Mouse (Mus musculus) heart, embryonic 10.5 days (tissue): Measurements from ENCODE around the gene Mgea5. TPM values are rescaled to one million over a fixed set of nuclear protein-coding genes. Genes with fewer than 3 reads are reported as not detected.

Experiments used
- DNase-seq: peaks from one replicate; pipeline ENCODE4 v3.0.0-alpha.2; 2017; ENCODE audit warnings: low spot score
- H3K27ac ChIP-seq: fragments of 300-500 bp; sonication (generic); 2 replicates; pipeline ENCODE4 v1.5.1; 2016; ENCODE audit warnings: mild to moderate bottlenecking
- H3K27me3 ChIP-seq: fragments of 300-500 bp; sonication (generic); 2 replicates; pipeline ENCODE4 v1.6.1; 2016; ENCODE audit warnings: mild to moderate bottlenecking; ENCODE audit not compliant: poor library complexity, insufficient read depth, severe bottlenecking
- H3K36me3 ChIP-seq: fragments of 300-500 bp; sonication (generic); 2 replicates; pipeline ENCODE4 v1.6.1; 2016; ENCODE audit warnings: mild to moderate bottlenecking, moderate library complexity
- H3K4me1 ChIP-seq: fragments of 300-500 bp; sonication (generic); 2 replicates; pipeline ENCODE4 v1.6.1; 2016; ENCODE audit warnings: mild to moderate bottlenecking
- H3K4me3 ChIP-seq: fragments of 300-500 bp; sonication (generic); 2 replicates; pipeline ENCODE4 v1.5.1; 2016; ENCODE audit warnings: mild to moderate bottlenecking, moderate library complexity
- H3K9me3 ChIP-seq: fragments of 300-500 bp; sonication (generic); 2 replicates; pipeline ENCODE4 v1.6.1; 2016; ENCODE audit warnings: mild to moderate bottlenecking, moderate library complexity
- WGBS: fragments of 180-500 bp; shearing (Covaris S2); methylation state at CpG from one replicate; pipeline ENCODE4 v1.1.7; 2016; 5-methylcytosine and 5-hydroxymethylcytosine counted together
- polyA plus RNA-seq: library from polyadenylated mRNA; unstranded; fragments of >200 nt; fragmentation: Nextera tagmentation; extraction: Ambion mirVana; gene quantifications from 2 replicates; pipeline ENCODE4 v1.2.1, GENCODE M21; 2016

The Mgea5 gene
- polyA plus RNA-seq, 1 experiment from 2014 or later: 52.5 TPM

DNA sequence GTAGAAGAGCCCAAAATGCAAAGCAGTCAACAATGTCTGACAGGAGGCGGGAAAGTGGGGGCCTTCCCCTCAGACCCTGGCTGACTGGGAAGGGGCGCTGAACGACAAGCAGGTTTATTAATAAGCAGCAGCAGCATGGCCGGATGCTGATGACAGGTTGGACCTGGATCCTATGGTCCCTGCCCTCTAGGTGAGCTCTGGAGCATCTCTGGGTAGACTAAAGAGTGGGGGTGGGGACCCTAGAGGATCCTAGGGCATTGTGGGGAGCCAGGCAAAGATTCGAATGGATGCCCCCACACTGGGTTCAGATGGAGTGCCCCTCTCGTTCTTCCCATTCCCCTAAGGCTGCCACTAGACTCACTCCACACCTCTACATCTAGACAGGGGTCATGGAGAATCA, 8.8 kb upstream of the Mgea5 start:
- DNase-seq: peak; percentile 71
- 84% methylated on average over 6 of the region's 6 CpGs for WGBS
- Histone ChIP-seq H3K27ac (no peak overlapping the region), H3K27me3 (peaks cover 11% of the 10 kb centered on the region; the same call in 1 of the 2 replicates), H3K36me3 (no peaks in the 10 kb centered on the region), H3K4me3 (no peak overlapping the region), H3K9me3 (no peaks in the 10 kb centered on the region), H3K4me1 (peaks cover 18% of the 10 kb centered on the region)

DNA sequence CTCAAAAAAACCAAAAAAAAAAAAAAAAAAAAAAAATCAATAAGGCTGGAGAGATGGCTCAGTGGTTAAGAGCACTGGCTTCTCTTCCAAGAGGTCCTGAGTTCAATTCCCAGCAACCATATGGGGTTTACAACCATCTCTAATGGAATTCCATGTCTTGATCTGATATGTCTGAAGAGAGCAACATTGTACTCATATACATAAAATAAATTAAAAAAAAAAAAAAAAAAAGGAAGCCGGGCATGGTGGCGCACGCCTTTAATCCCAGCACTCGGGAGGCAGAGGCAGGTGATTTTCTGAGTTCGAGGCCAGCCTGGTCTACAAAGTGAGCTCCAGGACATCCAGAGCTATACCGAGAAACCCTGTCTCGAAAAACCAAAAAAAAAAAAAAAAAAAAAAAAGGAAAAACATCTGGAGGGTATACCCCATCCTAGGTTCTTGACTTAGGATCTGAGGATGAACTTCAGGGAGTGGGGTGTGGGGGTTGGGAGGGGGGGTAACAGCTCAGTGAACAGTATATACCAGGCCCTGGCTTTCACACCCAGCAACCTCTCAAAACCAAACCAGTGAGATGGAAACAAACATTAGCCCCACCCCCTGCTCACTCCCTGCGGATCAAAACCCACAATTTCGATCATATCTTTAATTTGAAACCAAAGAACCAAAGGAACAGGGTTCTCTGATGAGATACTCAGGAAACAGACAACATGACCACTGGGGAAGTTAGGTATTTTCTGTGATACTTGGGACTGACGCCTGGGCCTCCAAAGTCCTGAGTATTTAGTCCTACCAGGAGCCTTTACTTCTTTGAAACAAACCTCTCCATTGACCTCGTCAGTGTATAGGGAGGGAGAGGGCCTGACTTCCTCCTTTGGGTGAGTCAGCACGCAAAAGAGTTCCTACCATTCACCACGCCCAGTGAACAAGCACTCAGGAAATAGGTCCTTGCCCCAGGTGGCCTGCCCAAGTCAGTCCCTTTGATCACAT, 6.5 kb upstream of the Mgea5 start:
- Histone ChIP-seq H3K27ac (peak overlapping the region; percentile 56; the same call in 1 of the 2 replicates), H3K4me3 (no peak overlapping the region), H3K9me3 (no peaks in the 10 kb centered on the region), H3K36me3 (no peaks in the 10 kb centered on the region), H3K4me1 (peaks cover 9% of the 10 kb centered on the region; the same call in 1 of the 2 replicates), H3K27me3 (no peaks in the 10 kb centered on the region; the same call in 1 of the 2 replicates)
- WGBS: 68% methylated on average over 13 of the region's 13 CpGs
- peak; percentile 79 for DNase-seq

DNA sequence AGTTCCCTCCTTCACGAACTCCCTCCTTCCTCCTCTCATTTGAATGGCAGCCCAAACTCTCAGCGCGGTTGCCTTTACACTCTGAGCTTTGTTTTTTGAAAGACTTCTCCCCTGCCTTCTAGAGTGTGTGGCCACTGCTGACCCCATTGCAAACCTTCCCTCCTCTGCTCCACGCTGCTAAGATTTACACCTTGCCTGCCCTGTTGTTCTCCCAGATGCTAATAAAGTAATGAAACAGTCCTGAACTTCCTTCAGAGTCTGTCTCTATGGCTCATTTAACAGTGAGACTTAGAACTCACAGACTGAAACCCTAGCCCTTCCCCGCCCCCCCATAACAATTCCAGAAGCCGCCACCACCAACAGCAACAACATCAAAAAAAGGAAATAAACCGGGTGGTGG, 5.7 kb upstream of the Mgea5 start:
- Histone ChIP-seq H3K4me3 (no peak overlapping the region), H3K36me3 (no peaks in the 10 kb centered on the region), H3K9me3 (no peaks in the 10 kb centered on the region), H3K27ac (no peak overlapping the region), H3K27me3 (no peaks in the 10 kb centered on the region; the same call in 1 of the 2 replicates), H3K4me1 (peaks cover 9% of the 10 kb centered on the region; the same call in 1 of the 2 replicates)
- 81% methylated on average over 7 of the region's 7 CpGs for WGBS
- no peak for DNase-seq

DNA sequence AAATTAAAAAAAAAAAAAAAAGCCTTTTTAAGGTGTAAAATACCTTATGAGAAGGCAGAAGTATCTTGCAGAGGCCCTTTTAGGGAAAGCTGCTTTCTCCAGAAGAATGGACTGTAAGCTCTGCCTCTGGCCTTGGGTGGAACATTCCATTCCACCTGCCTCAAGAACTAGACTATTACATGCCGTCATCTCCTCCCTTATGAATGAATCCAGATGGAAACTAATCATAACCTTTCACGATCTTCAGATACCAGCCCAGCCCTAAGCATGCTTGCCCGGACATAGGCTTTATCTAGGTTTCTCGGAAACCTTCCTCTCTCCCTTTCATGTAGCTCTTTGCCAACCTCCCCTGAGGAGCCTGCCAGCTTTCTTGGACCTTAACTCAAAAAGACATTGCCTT, 4.7 kb upstream of the Mgea5 start:
- WGBS: 62% methylated on average over 4 of the region's 4 CpGs
- Histone ChIP-seq H3K36me3 (no peaks in the 10 kb centered on the region), H3K27ac (no peak overlapping the region), H3K4me3 (no peak overlapping the region), H3K27me3 (no peaks in the 10 kb centered on the region; the same call in 1 of the 2 replicates), H3K4me1 (peaks cover 7% of the 10 kb centered on the region), H3K9me3 (no peaks in the 10 kb centered on the region)
- DNase-seq: peak; percentile 58

DNA sequence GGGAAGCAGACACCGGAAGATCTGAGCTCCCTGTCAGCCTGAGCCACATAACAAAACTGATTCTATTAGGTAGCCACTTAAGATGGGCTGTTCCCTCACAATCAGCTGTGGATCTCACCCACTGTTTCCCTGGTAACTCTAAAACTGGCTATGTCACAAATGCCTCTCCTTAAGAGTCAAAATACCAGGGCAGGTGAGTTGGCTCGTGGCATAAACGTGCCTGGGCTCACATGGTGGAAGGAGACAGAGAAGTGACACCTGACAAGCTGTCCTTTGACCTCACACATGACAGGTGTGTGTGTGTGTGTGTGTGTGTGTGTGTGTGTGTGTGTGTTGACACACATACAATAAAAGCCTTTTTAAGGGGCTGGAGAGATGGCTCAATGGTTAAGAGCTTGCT, 3.8 kb upstream of the Mgea5 start:
- no peak overlapping the region for H3K27ac ChIP-seq
- no peak overlapping the region for H3K4me3 ChIP-seq
- no peaks in the 10 kb centered on the region; the same call in 1 of the 2 replicates for H3K4me1 ChIP-seq
- WGBS: 69% methylated on average over 3 of the region's 3 CpGs
- no peaks in the 10 kb centered on the region for H3K36me3 ChIP-seq
- H3K27me3 ChIP-seq: no peaks in the 10 kb centered on the region
- H3K9me3 ChIP-seq: no peaks in the 10 kb centered on the region
- DNase-seq: peak; percentile 66

DNA sequence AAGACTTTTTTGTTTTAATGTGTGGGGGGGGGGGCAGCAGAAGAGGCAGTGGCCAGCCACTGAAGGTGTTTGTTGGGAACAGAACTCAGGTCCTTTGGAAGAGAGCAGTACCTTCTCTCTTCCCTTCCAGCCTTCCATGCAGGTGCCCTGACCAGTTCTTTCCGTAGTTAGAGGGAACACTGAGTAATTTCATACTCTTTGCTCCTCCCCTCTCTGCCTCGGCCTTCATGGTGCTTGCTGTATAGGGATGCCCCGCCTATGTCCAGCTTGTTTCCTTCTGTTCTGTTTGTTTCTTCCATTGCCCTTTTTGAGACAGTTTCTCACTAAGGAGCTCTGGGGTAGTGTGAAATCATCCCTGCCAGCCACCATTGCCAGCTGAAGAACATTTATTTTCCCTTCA, 1.8 kb upstream of the Mgea5 start:
- no peaks in the 10 kb centered on the region for H3K9me3 ChIP-seq
- H3K36me3 ChIP-seq: peaks cover 7% of the 10 kb centered on the region; the same call in 1 of the 2 replicates
- no peaks in the 10 kb centered on the region for H3K27me3 ChIP-seq
- WGBS: 74% methylated on average over 3 of the region's 3 CpGs
- H3K27ac ChIP-seq: no peak overlapping the region
- DNase-seq: peak; percentile 60
- peaks cover 13% of the 10 kb centered on the region for H3K4me1 ChIP-seq
- no peak overlapping the region for H3K4me3 ChIP-seq

DNA sequence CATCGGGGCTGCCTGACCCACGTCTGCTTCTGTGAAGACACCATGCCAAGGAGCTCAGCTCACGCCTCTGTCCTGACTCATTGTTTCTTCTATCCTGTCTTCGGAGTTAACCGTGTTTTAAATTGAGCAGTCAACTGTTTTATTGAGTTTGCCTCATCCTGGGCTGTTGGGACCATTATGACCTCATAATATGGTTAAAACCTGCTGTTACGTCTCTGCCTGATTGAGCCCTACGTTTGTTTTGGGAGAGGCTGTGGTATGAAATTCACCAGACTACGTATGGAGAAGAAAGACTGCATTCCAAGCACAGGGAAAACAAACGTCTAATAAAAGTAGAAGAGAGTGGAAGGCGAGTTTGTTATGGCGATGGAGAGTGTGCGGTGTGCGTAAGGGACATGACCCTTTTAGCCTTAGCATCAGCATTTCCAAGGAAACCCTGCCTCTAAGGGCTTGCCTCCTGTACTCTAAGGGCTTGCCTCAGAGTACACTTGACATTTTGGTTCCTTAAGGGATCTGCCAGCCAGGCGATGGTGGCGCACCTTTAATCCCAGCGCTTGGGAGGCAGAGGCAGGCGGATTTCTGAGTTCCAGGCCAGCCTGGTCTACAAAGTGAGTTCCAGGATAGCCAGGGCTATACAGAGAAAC, 418 bp upstream of the Mgea5 start:
- WGBS: 34% methylated on average over 17 of the region's 17 CpGs
- no peaks in the 10 kb centered on the region for H3K9me3 ChIP-seq
- H3K27ac ChIP-seq: peak overlapping the region; percentile 99
- peak overlapping the region; percentile 96 for H3K4me3 ChIP-seq
- peak; percentile 73 for DNase-seq
- peaks cover 17% of the 10 kb centered on the region for H3K4me1 ChIP-seq
- no peaks in the 10 kb centered on the region for H3K27me3 ChIP-seq
- peaks cover 21% of the 10 kb centered on the region for H3K36me3 ChIP-seq

DNA sequence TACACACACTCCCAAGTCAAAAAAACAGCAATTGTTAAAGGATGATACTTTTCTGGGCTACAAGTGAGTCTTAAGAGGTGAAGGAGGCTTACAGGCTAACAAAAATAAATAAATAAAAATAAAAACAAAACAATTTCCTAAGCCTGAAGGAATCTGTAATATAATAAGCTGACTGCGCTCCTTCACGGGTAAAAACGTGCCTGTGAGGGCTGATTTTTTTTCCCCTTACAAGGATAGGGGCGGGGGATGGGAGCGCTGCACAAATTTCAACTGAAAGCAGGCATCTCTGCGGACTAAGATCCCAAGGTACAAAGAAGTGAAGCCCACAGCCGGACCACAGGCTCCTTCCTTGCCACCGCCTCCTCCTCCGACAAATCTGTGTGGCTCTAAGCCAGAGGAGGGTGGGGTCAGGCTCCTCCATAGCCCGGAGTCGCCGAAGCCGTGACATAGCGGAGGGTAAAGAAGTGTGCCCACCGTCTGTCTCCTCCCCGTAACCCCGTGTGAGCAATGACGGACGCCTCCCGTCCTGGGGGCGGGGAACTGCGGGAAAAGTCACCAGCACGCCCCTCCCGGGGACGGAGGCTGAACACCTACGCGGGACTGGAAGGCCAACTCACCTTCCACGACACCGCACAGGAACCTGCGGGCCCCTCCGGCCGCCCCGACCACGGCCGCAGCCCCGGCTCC, 1.2 kb downstream of the Mgea5 start:
- H3K4me3 ChIP-seq: peak overlapping the region; percentile 96
- WGBS: under 1% methylated on average over 36 of the region's 36 CpGs
- peak overlapping the region; percentile 99 for H3K27ac ChIP-seq
- peak; percentile 91 for DNase-seq
- H3K36me3 ChIP-seq: peaks cover 37% of the 10 kb centered on the region
- no peaks in the 10 kb centered on the region for H3K9me3 ChIP-seq
- H3K27me3 ChIP-seq: no peaks in the 10 kb centered on the region
- H3K4me1 ChIP-seq: peaks cover 17% of the 10 kb centered on the region

DNA sequence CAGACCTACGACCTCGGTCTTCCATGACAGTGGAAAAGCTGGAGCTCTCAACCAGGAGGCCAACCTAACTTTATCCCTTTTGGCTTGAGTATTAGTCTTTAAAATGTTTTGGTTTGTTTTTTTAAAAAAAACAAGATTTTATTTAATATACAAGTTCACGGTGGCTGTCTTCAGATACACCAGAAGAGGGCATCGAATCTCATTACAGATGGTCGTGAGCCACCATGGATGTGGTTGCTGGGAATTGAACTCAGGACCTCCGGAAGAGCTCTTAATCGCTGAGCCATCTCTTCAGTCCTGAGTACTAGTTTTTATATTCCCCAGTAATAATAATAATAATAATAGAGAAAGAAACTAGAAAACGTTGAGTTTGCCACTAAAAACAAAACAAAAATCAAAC, 2.0 kb downstream of the Mgea5 start:
- H3K36me3 ChIP-seq: peaks cover 45% of the 10 kb centered on the region
- peaks cover 17% of the 10 kb centered on the region for H3K4me1 ChIP-seq
- no peaks in the 10 kb centered on the region for H3K9me3 ChIP-seq
- no peak for DNase-seq
- H3K4me3 ChIP-seq: peak overlapping the region; percentile 96
- H3K27me3 ChIP-seq: no peaks in the 10 kb centered on the region
- WGBS: 65% methylated on average over 8 of the region's 8 CpGs
- H3K27ac ChIP-seq: no peak overlapping the region

DNA sequence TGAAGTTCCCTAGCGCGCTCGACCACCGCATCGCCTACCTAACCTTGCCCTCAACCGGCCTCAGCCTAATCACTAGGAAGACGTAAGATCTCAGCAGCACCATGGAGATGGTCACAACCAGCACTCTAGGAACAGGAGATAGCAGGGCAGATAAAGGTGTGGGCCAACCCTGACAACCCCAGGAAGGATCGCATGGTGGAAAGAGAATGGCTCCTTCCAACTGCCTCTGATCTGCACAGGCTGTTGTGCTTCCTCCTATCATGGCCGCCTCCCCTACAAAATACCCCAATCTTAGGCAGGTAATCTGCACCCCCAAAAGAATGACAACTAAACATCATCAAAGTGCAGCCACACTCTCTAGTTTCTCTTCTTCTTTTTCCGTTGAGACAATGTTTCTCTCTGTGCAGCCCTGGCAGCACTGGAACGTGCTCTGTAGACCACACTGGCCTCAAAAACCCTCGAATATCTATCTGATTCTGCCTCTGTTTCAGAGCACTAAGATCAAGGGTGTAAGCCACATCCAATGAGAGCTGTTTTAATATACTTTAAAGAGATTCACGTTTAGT, 3.2 kb downstream of the Mgea5 start:
- H3K36me3 ChIP-seq: peaks cover 58% of the 10 kb centered on the region
- 79% methylated on average over 13 of the region's 13 CpGs for WGBS
- no peaks in the 10 kb centered on the region for H3K27me3 ChIP-seq
- no peak overlapping the region for H3K27ac ChIP-seq
- no peak for DNase-seq
- peaks cover 17% of the 10 kb centered on the region for H3K4me1 ChIP-seq
- H3K4me3 ChIP-seq: peak overlapping the region; percentile 96; the same call in 1 of the 2 replicates
- no peaks in the 10 kb centered on the region for H3K9me3 ChIP-seq

DNA sequence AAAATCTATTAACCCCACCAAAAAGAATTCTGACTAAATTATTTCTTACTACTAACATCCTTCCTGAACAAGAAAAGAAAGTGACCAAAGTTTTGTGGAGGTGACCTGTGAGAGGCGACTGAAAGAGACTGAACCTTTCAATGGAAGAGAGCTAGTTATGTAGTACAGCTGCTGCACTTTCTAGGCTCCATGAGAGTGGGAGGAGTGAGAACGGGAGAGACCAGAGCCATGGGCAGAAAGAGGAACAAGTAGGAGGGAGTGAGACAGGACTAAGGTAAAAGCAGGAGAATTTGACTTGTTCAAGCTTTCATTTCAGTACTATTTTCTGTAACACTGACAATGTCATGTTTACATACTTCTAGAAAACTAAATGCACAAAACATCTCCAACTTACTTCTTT, 8.2 kb downstream of the Mgea5 start:
- peaks cover 99% of the 10 kb centered on the region for H3K36me3 ChIP-seq

DNA sequence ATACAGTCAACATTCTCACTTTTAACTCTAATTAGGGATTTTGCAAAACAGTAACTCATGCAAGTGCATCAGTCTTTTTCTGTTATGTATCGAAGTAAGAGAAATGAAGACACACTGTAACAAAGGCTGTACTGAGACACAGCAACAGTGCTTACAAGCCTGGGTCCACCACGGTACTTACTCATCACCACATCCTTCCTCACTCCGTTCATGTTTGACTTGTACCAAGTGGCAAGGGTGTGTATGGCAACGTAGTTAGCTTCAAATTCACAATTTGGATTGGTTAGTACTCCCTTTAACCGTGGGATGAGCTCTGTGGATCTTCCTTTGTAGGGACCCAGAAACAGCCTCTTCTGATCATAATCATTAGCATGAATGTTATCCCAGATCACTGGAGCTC, 12.1 kb downstream of the Mgea5 start:
- Histone ChIP-seq H3K36me3 (peaks cover 99% of the 10 kb centered on the region), H3K27ac (no peak overlapping the region), H3K4me3 (no peak overlapping the region), H3K9me3 (no peaks in the 10 kb centered on the region), H3K27me3 (no peaks in the 10 kb centered on the region), H3K4me1 (no peaks in the 10 kb centered on the region)
- 94% methylated on average over 5 of the region's 5 CpGs for WGBS
- no peak for DNase-seq

More for the DNA sequence above, 8.2 kb downstream of the Mgea5 start:
- Histone ChIP-seq H3K9me3 (no peaks in the 10 kb centered on the region), H3K27me3 (no peaks in the 10 kb centered on the region), H3K27ac (no peak overlapping the region), H3K4me1 (peaks cover 4% of the 10 kb centered on the region), H3K4me3 (no peak overlapping the region)
- DNase-seq: no peak
- 81% methylated on average over 2 of the region's 2 CpGs for WGBS
